Mouse (Mus musculus) CD8-positive naive resting alpha-beta T cell, adult 2 months (primary cell): ENCODE data around the gene Lrch3.
A peak's percentile ranks its signal among the peaks of the same experiment; 100 is the strongest.

Experiments
- DNase-seq, 2 experiments: peaks; one replicate each; pipeline ENCODE4 v3.0.0; 2022; ENCODE audit warnings: low read depth in 2 of 2, low spot score in 2 of 2

The Lrch3 gene

DNA sequence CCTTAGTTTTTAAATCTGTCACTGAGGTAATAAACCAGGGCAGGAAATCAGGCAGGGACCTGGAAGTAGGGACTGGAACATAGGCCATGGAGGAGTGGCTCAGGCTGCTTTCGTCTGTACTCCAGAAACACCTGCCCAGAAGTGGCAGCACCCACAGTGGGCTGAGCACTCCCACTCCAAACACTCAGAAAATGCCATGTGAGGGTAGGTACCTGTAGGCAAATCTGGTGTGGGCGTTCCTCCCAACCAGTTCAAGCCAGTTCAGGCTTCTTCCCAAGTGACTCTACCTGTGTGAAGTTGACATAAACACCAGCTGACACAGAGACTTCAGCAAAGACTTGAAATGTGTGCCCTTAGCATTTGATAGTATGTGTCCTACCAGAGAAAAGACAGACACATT lies 70.7 kb downstream of the Lrch3 start:
- DNase-seq: no peak

DNA sequence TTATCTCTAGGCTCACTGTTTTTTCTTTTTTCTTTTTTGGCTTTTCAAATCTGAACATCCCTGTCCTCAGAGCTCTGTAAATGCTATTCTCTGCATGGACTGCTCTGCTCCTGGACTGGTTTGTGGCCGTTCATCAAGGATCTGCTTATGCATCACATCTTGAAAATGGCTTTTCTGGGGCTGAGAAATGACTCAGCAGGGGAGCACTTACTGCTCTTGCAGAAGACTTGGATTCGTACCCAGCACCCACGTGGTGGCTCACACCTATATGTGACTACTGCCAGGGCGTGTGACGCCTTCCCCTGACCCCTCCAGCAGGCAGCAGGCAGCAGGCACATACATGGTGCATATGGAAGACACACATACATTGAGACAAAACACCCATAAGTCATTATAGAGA lies 78.3 kb downstream of the Lrch3 start:
- DNase-seq: no peak

DNA sequence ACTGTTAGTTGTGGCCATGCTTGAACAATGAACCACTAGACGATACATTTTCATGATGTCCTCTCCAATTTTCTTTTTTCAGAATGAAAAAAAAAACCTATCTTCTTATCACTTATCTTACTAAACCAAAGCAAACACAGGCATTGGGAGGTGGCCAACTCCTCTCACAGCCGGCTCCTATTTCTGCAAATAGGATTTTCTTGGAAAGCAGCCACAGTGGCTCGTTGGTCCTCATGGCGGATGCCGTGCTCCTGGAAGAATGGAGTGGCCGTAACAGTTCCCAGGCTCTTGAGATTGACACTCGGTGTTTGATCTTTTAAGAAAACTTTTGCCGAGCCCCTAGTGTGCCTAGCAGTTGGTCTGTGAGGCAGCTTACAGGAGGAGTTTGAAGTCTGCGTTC lies 91.3 kb downstream of the Lrch3 start:
- DNase-seq: no peak

DNA sequence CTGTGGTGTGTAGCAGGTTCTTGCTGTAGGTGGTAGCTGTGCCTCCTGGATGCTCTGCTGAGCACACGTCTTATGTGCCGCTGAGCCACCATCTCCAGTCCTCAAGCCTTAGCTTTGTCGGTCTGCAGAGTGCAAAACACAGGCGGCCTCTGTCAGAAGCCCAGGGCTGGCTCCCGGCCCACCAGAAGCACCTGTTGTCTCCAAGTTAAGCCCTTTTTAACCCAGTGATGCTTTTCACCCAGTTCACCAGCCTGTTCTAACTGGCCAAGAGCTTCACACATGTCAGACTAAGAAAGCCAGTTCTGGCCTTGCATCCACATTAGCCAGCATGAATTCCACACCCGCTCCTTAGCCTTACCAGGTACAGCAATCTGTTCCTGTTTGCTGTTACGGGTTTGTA lies 93.0 kb downstream of the Lrch3 start:
- DNase-seq: no peak

DNA sequence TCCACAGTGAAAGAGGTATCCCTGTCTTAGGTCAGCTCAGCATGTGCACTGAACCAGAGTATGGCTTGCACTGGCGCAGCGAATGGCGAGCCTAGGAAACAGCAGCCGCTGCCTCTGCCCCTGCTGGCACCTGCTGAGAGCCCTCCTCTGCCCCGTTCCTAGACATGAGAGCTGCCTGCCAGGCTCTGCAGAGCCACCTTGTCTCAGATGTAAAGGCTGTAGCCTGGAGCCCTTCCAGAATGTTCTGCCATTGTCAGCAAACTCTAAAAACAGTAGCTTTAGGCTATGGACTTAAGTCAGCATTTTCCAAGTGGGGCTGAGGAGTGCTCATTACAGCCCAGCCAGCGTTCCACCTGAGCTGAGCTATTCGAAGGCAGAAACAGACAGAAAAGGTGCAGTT lies 93.5 kb downstream of the Lrch3 start:
- no peak for DNase-seq

DNA sequence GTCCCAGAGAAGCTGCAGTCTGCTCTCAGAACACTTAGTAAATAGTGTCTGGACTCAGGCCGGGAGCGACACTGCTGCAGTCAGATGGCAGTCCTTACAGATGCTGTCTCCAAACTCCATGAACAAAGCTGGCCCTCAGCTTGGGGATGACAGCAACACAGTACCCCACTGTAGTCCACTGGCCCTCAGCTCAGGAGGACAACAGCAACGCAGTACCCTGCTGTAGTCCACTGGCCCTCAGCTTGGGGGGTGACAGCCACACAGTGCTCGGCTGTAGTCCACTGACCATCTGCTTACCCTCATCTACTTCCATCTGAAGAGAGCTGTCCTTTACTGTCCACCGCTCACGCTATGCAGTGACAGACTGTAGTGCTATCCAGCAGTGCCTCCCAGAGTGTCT lies 96.3 kb downstream of the Lrch3 start:
- DNase-seq: no peak

DNA sequence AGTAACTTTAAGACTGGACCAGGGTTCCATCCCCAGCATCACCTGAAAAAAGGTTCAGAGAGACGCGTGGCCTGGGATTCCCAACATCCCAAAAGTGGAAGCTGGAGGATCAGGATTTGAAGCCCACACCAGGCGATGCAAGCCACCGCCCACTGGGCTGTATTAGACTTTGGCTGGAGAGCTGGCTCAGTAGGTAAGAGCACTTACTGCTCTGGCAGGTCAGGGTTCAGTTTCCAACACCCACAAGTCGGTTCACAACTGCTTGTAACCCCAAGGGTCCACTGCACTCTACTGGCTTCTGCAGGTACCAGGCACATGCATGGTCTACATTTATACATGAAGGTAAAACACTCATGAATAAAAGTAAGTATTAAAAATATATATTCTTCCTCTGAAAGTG lies 99.9 kb downstream of the Lrch3 start:
- DNase-seq: no peak

DNA sequence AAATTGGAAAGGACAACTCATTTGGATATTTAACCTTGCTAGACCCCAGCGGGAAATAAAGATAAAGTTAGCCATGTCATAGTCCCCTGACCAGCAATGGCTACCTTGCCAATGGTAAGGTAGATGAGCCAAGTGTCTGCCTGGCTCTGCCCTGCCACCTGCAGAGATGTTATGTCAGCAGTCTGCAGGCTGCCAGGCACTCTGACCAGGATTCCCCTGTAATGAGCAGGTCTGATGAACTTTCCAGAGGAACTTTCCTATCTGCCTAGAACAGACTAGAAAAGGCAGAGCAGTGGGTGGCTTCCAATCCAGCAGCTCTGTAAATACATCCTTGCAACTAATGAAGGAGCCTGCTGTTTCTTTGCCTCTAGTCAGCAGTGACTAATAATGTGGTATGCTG lies 101.0 kb downstream of the Lrch3 start:
- no peak for DNase-seq

DNA sequence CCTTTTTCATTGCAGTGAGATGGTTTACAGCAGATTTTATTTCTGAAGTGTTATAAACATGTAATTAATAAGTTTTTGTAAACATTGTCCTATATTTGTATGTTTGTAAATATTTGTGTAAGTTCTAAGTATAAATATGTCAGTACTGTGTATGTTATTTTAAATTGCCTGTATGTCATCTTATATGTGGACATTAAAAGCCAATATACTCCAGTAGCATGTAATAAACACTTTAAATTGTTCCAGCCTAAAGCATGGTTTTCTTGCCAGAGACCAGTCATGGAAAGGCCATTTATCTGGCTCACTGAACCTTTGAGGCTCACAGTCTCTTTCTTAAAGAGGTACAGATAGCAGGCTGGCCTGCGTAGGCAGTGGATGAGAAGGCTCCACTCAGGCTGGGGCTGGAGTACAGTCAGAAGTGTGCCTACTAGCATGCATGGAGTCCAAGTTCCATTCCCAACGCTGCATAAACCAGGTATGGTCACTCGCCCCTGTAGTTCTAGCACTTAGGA lies 101.6 kb downstream of the Lrch3 start:
- DNase-seq: no peak

DNA sequence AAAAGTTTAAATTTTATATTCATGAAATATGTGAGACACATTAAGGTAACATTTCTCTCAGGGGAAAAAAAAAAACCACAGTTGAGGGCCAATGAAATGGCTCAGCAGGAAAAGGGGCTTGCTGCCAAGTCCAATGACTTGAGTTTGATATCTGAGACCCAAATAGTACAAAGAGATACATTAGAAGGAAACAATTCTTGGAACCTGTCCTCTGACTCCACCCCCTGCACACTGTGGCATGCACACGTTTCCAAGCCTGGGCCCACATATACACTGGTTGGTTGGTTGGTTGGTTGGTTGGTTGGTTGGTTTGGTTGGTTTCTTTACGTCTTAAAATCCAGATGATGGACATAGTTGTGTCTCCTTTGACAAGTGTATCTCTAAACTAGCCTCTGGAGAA lies 102.1 kb downstream of the Lrch3 start:
- DNase-seq: no peak

DNA sequence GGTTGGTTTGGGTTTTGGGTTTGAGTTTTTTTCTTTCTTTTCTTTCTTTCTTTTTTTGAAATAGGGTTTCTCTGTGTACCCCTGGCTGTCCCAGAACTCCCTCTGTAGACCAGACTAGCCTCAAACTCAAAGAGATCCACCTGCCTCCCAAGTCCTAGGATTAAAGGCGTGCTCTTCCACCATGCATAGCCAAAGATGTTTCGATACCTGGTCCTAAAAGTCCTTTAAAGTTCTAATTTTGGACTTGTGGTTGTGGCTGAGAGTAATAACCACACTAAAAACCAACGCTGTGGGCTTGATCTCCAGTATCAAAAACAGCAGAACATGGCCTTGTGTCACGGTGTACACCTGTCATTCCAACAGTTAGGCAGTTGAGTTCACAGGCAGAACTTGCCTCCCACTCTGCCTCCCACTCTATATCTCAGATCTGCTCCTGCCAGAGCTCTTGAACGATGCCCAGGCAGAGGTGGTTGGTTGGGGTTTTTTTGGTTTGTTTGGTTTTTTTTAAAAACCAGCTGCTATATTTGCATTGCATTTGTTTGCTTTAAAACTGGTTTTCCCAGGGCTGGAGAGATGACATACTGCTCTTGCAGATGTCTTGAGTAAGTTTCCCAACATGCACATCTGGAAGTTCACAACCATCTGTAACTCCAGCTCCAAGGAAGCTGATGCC lies 103.9 kb downstream of the Lrch3 start:
- no peak for DNase-seq

DNA sequence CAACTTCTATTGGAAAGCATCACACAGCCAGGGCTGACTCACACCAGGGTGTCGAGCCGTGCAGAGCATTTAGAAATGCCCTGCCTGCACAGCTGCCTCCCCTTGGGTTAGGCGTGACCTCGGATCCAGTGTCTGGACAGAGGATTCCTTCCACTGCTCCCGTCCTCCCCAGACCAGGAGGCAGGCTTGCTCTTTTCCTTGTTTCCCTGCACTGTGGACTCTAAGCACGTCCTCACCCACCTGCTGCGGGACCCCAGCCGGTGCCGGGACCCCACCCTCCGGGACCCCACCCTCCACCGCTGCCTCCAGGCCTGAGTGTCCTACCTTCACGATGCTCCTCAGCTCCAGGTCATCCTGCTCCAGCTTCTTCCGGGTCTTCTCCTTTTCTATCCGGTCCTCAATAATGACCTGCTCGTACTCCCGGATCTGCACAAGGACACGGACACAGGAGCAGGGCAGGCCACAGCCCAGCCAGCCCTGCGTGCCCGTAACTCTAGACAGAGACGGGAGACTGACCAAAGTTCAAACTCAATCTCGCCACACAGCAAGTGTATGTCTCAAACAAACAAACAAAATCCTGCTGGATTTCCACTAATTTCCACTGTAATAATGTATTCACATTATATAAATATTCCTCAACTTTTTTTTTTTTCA lies 105.3 kb downstream of the Lrch3 start:
- no peak for DNase-seq

DNA sequence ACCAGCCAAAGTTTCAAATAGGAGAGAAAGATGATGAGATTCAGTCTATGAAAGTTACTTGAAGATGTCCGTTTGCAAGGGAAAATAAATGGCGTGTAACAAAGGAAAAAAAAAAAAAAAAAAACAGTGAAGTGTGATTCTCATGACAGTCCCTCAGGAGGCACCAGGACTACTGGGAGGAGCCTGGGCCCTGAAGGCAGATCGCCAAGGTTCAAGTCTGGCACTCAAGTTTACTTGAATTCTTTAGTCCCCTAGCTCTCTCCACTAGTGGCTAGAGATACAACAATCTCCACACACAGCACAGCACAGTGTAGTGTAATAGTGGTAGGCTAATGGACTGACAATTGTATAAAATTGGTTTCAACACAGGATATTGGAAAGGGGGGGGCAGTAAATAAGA lies 107.5 kb downstream of the Lrch3 start:
- no peak for DNase-seq

DNA sequence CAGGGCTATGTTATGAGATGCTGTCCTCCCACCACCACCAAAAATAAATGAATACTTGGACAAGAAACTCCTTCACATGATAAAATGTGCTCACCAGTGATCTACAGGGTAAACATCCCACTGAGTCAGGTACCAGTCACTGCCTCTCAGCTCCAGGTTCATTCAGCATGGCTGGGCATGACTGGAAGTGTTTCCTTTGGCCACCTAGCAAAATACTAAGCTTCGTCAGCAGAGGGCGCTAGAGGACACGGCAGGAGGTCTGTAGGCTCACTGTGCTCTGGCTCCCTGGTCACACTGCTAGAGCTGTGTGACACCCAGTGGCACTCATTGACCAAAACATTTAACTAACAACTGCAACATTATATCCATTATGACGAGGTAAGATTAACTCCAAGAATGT lies 109.8 kb downstream of the Lrch3 start:
- DNase-seq: peak; percentile 82 to 86

DNA sequence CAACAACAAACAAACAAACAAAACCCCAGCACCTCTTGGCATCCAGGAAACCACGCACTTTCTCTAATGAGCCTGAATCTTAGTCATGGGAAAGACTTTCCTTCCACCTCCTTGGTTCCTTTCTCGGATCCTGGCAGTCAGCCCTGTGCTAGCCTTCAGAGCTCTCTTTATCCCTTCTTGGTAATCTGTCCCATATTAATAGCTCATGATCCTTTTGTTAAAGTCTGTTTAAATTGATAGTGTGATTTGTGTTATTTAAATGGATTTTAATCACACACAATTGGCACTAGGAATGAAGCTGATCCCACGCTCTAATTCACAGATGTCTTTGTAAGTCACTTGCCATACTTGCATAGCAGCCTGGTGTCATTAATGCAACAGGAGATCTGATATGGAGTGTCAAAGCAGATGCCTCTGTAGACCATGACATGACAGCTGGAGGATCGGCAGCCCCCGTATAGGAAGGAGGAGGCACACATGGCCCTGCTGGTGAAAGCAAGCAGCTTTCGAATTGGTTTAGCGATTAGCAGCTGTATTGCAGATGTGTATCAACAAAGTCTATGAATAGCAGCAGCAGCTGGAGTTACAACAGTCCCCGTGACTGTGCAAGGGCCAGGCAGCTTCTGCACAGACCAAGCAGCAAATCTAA lies 110.7 kb downstream of the Lrch3 start:
- no peak for DNase-seq

DNA sequence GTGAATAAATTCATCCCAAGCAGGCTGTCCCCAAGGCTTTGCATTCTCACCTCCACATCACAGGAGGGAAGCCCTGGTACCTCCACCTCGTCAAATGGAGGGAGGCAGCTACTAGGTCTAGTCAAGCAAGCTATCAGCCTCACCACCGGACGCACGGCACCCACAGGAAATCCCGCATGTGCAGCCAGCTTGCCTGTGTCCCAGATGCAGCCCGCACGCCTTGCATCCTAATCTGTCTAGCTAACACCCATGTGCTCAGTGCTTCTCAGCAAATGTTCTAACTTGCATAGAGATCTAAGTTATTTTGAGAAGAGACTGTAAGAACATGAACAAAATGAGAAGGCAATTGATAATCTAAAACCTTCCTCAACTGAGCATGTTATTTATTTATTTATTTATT lies 112.5 kb downstream of the Lrch3 start:
- no peak for DNase-seq

DNA sequence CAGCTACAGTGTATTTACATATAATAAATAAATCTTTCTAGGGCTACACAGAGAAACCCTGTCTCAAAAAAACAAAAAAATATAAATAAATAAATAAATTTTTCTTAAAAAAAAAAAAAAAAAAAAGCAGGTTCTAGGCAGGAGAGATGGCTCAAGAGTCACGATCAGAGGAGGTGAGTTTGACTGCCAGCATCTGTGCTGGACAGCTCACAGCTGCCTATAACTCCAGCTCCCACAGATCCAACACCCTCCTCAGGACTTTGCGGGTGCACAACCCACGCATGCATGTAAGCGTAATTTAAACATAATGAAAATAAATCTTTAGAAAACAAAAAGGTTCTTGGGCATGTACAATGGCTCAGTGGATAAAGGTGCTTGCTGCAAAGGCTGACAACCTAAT lies 122.1 kb downstream of the Lrch3 start:
- DNase-seq: no peak

DNA sequence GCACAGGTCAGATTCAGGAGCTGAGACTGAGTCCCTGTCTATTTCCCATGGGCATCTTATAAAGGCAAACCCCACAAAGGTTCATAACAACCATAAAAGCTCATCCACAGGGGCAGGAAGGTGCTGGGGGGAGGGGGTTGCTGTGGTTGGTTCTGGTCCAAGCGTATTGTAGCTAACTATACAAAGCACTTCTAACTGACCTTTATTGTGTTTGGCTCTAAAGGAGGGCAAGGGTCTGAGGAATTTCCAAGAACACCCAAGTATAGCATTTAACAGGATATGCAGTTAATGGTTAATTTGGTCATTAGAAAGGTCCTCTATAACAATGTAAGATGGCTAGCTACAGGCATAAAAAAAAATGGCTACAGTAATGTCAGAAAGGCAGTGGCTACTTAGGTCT lies 128.8 kb downstream of the Lrch3 start:
- DNase-seq: no peak

DNA sequence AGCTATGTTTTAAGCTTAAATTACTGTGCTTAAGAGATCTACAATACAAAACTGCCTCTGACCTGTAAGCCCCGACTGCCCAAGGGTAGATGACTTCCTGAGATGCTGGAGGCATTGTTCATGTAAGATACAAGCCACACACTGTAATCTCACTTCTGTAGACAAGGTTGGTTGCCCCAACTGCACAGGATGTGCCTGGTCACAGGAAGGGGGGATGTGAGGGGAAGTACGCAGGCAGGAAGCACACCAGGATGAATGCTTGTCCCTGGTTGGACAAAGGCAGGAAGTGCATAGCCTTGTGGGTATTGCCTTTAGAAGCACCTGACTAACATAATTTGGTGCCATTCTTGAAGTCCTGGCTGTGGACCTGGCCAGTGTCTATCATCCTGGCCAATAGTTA lies 129.4 kb downstream of the Lrch3 start:
- peak in 1 of 2 experiments; percentile 33 for DNase-seq

DNA sequence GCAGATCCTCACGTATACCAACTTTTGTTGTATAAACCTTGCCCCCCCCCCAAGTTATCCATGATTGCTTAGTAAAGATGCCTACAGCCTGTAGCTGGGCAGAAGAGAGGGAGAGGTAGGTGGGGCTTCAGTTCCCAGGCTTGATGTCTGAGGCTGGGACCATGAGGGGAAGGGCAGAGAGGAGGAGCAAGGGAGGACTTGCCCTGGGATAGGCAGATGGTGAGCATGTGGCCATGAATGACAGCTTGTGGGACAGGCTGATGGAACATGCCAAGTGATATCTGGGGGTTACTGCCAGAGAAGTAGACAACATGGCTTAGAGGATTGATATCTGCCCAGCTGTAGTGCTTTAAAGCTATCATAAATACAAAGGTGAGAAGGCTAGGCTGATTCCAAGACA lies 134.1 kb downstream of the Lrch3 start:
- DNase-seq: no peak

DNA sequence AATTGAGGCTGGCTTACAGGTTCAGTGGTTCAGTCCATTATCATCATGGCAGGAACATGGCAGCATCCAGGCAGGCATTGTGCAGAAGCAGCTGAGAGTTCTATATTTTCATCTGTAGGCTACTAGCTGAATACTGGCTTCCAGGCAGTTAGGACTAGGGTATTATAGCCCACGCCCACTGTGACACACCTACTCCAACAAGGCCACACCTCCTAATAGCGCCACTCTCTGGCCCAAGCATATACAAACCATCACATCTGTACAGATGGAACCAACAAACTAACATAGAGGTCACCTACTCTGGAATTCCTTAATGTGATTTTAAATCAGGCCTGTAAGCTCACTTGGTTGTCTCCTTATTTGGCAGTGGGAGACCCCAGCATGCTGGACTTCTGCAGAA lies 134.8 kb downstream of the Lrch3 start:
- no peak for DNase-seq

DNA sequence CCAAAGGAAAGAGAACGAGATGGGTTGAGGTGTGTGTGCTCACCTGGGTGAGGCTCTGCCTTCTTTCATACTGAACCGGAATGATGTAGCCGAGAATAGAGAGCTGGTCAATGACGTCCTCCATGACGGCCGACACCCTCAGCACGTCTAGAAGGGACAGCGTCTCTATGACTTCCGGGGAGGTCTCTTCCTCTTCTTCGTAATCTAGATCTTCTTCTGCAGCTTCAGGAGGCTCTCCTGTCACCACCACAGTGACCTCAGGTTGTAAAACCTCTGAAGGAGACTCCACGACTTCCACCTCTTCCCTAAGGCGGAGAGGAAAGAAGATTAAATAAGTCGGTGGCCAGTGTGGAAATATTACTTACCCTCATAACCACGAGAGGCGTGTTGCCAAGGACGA lies 135.9 kb downstream of the Lrch3 start:
- no peak for DNase-seq

DNA sequence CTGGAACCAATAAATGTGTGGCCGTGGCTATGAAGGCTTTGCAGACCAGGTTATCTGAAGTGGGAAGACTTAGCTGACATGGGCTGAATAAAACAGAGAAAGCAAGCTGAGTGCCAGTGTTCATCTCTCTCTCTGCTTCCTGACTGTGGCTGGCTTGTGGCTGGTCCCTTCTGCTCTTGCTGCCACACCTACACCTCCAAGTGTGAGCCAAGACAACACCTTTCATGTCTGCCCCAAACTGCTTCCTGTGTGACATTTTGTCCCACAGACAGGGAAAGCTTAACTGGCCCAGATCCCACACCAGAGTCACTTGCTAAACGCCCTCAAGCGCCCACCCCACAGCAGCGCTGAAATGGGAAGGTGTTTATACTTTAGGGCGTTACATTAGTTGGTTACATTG lies 139.2 kb downstream of the Lrch3 start:
- DNase-seq: peak; percentile 28 to 46
